Mouse (Mus musculus) MN1 (cell line): ENCODE results near the gene Noc2l.

Experiments used
- DNase-seq: peaks from one replicate; pipeline ENCODE4 v3.0.0-alpha.2; 2016; ENCODE audit warnings: low spot score

Gene Noc2l

DNA sequence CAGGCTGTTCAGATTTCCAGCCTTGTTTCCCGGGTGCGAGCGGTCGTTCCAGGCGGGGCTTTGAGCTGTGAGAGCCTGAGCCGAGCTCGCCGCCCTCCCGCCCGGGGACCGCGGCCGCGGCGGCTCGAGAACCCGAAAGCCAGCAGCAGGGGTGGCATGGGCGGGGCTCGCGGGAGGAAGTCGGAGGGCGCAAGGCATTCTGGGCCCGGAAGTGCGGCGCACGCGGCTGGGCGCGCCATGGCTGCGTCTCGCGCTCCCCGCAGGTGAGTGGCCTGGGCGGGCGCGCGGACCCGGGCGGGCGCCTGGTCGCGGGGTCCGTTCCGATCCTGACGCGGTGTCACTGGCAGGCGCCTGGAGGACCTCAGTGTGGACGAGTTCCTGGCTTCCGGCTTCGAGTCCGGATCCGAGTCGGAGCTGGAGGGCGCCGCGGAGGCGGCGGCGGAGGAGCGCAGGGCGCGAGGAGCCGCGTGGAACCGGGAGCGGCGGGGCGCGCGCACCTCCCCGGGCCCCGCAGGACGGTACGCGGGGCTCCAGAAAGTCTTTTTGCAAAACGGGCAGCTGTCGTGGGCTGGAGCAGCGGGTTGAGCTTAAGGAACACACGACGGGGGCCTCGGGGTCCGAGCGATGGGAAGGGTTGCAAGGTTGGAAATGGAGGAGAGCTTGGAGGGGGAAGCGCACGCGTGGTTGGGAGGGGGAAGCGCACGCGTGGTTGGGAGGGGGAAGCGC, at the start of gene Noc2l:
Gene Noc2l (plus strand): TSS at position 203 of the 726 bp plus-strand sequence.
- peak; percentile 94 for DNase-seq

DNA sequence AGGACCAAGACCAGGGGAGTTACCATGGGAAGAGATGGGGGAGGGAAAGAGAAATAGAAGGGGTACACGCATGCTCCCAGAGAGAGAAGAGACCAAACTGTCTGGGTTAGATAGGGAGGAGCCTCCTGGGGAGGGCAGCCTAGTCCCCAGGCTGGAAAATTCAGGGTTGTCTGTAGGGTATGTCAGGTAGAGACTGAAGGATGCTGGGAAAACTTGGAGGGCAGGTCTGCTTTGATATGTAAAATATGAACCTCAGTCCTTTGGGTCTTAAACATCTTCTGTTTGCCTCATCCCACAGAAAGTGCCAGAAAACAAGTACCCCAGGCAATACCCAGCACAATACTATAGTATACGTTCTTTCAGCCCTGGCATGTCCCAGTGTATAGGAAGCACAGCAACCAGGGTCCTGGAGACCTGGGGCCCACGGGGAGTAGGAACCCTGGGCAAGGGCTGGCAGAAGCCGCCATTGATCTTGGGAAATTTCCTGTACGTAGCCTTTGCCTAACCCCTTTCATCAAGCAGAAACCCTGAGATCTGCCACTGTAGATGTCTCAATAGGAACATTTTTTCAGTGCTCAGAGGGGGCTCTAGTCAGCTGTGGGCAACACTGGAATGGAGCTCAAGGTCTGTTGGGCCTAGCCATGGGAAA, 47.5 kb upstream of the Noc2l start:
- no peak for DNase-seq

DNA sequence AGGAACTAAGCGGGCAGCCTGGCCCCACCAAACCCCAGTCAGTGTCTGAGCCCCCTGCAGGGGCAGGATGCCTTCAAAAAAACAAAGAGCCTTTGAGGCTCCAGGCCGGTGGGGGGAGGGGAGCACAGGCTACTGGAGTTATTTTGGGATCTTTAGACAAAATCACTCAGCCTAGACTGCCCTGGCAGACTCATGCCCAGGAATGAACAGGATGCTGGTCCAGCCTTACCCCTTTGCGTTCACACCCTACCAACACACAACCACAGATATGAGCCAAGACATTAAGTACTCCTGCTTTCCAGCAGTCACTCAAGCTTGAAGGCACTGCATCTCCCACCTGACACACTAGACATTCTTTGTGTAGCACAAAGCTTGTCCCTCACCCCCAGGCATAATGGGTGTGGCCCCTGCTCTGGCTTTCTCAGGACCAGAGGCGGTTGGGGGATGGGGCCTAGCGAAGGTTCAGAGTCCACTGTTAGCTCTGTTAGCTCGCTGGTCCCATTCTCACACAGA, 46.9 kb upstream of the Noc2l start:
- no peak for DNase-seq

DNA sequence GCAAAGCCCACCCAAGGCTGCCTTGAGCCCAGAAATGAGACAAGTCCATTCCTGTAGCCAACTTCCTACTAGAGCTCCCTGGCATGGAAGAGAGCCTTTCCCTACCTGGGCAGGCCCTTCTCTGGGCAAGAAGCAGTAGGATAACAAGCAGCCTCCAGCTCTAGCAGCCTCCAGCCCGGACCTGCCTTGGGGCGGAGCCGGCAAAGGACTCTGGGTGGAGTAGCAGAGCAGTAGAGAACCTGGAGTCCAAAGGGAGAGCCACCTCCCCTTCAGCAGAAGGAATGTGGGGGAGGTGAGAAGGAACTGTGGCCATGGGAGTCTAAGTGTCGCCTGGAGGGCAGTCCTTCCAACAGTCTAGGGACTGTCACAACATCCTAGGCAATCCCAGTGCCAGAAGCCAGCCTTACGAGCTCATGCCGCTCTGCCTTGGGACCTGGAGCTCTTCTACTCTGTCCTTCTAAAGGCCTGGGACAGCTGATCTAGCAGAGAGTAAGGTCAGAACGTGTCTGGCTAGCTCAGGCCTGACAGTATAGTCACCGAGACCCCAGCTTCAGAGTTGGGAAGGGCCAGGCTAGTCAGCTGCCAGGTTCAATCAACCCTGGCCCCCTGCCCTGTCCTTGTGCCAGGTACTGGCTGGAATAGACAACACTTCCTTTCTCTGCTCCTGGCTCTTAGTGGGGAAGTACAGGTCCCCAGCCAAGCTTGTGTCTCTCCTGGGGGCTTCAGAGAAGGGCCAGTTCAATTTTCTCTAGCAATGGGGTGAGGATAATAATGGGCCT, 43.2 kb upstream of the Noc2l start:
- DNase-seq = no peak

DNA sequence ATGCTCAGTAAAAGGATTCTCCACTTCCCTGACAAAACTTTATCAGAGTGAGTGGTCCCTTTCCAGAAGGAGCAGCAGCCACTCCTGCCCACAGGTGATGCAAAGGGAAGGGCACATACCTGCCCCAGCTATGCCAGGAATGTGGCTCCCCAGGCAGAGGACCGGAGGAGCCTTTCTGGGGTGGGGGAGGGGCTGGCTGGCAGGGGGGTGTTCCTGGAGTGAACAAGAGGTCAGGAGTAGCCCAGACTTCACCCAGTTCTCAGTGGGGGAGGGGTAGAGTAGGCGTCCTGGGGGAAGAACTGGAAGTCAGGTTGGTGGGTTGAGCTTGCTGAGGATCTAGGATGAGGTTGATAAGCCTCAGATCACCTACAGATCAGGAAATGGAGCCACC, 42.6 kb upstream of the Noc2l start:
- DNase-seq = no peak

DNA sequence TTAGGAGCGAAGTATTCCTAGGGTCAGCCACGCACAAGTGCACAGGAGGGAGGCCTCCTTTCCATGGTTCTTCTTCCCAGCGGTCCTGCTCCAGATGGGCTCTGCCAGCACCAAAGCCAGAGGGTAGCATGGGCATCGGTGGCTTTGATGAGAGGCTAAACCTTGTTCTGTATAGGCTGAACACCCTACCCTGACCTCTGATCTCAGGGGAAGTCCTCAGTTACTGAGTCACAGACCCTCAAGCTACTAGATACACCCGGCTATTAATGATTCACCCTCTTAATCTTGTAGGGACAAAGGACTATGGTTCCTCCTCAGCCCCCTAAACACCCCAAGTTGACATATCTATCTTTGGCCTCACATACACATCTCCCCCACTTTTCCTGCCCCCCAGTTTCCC, 41.9 kb upstream of the Noc2l start:
- DNase-seq = no peak

DNA sequence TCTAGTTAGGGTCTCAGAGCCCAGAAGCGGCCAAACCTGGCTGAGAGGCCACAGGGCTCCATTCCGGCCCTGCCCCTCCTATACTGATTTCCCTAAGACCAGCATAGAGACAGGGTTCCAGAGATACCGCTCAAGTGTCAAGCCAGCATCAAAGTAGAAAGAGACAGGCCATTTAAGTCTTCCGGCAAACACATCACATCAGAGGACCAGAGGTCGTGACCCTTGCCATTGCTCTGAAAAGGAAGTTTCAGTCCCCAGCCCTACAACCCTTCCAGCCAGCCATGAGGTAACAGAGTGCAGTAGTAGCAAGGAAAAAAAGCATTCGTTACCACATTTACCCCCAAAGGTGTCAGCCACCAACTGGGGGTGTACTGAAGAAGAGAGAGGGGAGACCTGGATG, 41.5 kb upstream of the Noc2l start:
- DNase-seq = no peak

DNA sequence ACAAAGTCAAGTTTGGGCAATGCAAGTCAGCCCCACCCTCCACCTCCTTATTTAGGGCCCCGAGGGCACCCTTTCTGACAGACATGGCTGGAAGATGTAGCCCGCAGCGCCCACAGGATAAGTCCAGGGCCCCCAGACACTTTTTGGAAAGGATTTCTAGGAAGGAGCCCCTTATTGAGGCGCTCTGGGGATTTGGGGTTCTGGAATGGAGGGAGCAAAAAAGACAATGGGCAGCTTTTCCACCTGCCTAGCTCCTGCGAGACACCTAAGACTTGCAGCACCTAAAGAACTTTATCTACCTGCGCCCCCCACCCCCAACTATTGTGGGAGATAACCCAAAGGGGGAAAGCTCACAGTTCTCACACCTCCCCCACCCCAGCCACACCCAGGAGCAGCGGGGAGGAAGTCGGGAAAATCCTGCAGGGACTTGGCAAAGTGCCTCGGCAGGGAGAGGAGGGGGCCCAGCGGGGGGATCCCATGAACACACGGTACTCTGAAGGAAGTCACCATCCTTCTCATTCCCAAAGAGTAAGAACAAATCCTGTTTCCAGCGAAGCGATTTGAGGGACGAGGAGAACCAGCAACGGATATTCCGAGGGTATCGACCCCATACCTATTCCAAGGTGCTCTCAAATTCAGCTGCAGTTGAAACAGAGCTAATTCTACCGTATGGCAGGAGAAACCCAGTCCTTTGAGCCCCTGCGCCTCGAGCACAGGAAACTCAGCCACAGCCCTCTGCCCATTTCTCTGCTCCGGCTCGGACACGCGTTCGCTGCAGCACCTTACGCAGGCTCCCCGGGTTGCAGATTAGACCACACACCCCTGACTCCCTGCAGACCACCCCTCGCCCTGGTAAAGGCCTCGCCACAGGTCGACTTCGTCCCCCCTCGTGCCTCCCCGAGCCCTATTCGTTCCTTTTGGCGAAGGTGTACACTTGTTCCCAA, 39.6 kb upstream of the Noc2l start:
- peak; percentile 61 for DNase-seq

DNA sequence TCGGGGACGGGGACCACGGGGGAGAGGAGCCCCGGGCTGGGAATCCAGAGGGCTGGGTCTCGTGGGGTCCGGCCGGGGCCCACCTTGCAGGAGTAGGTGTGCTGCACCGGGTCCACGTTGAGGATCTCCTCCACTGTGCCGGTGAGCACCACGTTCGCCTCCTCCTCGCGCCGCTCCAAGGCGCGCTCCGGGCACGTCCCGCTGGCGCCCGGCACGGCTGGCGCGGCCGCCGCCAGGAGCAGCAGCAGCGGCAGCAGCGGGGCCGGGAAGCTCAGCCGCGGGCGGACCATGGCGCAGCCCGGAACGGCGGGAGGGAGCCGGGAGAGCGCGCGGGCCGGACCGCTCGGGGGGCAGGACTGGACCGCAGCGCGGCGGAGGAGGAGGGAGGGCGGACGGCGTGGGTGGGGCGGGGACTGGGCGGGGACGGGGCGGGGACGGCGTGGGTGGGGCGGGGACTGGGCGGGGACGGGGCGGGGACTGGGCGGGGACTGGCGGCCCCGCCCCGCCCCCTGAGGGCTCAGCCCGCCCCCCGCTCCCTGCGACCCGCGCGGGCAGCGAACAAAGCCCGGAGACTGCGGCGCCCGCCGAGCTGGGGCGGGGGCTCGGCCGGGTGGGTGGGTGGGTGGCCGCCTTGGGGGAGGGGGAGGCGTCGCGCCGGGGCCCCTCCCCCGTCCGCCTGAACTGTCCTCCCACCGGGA, 38.5 kb upstream of the Noc2l start, which contains the start of gene Agrn:
Gene Agrn (minus strand): TSS at position 358 of the 698 bp plus-strand sequence.
- DNase-seq = no peak

DNA sequence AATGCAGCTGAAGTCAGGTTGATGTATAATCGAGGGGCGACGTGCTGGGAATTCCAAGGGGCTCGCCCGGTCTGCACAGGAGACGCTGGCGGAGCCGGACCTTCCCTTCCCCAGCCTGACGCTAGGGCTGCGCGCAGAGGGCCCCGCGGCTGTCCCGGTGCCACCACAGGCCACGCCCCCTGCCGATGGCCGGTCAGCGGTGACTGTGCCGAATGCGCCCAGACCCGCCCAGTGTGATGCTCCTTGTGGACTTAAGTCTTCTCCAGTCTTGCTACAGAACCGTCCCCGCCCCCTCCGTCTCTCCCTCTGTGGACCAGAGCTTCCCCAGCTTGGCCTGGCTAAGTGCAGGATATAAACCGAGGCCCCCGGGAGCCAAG, 38.0 kb upstream of the Noc2l start:
- DNase-seq = peak; percentile 97

DNA sequence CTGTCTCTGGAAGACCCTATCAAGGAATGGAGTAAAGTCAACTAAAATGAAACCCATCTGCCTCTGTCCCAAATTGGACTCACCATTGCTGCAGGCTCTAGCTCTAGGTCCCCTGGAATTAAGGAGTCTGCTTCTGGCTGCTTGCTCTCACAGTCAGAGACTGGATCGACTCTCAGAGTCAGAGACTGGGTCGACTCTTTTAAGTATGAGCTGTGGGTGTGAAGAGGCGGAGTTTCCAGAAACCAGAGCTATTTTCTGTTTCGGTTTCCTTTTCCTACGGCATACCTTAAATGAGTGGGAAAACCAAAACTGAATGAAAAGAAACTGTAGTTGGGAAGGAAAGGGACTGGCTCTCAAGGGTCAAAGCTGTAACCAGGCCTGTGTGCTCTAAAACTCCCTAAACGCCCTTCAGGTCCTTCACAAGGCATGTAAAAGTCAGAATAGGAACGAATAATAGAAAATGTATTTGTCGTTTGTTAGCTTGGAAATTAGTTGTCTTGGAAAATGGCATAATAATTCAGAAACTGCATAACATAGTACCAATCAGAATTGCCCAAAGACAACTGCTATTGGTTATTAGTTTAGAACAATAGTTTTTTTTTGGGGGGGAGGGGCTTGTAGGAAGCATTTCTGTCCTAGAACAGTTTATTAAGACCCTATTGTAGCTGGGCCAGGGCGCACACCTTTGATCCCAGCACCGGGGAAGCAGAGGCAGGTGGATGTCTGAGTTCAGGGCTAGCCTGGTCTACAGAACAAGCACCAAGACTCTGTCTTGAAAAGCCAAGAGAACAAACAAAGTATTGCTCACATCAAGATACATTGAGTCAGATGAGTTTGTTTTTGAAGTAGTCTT, 35.0 kb upstream of the Noc2l start, which contains the start of gene Isg15:
Gene Isg15 (minus strand): TSS at position 196 of the 853 bp plus-strand sequence.
- peak; percentile 76 for DNase-seq

DNA sequence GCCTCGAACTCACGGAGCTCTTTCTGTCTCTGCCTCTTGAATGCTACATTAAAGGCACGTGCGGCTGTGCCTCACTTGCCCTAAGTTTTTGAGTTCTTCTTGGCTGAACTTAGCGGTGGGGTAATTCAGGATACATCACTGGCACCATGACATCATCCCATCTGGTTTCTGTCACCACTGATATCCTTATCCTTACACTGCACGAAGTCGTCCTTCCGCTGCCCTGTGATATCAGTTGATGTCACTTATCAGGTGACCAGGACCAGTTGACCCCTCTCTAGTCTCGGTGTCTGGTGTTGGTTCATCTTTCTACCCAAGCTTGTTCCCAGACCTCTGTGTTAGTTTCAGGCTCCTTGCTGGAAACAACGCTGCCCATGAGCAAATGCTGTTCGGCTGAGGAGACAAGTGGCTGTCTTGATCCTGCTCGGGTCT, 33.3 kb upstream of the Noc2l start:
- peak; percentile 79 for DNase-seq

DNA sequence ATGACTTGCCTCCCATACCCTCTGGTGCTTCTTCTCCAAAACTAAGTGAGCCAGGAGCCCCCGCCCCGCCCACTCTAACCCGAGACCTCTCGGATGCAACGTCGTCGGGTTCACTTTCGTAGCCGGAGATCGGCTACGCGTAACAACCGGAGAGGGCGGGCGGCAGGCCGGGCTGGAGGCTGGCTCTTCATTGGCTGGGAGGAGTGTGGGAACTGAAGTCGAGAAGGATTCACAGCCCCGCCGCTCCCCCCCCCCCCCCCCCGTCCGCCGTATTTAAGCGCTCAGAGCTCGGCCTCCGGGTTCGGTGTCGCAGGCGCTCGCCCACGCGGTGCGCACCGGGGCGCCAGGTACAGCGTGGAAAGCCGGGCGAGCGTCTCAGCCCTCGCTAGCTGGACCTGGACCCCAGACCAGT, 32.8 kb upstream of the Noc2l start, which contains the start of gene AW011738:
Gene AW011738 (plus strand): TSS at position 304 of the 412 bp plus-strand sequence.
- DNase-seq = peak; percentile 85

DNA sequence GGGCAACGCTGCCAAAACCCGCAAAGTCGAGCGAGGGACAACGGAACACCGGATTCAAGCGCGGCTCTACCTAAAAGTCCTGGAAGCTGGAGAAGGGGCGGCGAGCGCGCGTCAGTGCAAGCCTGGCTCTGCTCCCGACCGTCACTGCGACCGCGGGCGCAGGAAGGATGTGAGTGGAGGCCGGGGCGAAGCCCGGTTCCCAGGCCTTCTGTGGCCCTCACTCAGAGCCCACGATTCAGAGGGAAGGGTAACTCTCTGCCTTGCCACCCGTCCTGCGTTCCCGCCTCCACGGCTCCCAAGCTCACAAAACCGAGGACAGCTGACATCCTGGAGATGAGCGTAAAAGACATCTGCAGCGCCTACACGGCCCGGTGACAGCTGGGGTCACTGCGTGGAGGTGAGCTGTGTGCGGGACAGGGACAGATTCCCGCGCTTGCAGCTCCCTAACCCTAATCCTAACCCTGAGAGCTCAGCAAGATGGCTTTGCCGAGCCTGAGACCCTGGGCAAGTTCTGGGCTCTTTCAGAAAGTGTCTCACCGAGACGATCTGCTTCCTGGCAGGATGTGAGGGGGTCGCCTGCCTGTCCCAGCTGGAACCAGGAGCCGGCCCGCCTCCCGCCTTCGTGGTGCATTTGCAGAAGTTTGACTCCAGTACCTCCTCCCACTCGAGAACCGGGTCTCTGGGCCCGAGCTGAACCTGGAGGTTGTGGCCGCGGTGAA, 32.2 kb upstream of the Noc2l start:
- peak; percentile 69 for DNase-seq

DNA sequence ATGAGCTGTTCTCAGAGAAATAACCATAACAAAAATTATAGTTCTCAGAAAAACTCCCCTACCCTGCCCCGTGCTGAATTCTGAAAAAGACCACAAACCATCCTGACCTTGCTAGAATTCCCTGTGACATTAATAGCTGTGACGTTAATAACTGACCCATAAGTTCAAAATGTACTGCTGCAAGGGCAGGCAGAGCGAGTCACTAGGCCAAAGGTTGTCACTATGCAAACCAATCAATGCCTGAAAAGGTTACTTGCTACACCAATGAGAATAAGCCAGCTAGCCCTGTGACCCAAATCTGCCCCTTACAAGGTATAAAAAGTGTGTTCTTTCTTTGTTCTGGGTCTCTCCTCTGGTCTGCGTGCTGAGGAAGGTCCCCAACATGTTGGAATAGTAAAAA, 26.9 kb upstream of the Noc2l start:
- no peak for DNase-seq

DNA sequence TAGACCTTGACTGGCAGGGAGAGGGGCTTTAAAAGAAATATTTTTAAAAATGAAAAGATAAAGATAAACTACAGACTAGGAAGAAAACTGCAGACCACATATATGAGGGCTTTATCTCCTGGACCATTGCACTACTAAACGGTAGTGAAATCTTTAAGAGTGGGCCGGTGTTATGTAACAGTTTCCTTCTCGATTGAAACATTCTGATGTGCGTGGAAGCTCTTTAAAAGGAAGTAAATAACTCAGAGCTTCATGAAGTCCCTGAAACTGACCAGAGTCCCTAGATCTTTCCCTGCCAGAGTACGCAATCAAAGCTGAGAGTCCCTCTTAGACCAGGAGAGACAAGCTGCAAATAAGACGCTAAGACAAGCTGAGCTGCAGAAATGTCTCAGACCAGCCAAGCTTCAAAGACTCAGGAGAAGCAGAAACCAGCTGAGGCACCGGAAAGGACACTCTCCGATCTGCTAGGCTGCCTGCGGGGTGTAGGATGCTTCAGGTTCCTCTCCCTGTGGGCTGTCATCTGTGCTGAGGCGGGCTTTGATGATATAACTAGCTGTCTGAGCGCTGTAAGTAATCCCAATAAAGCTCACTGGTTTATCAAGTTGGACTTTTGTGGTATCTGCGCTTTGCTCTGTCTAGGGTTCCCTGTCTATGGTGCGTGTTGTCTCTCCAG, 25.7 kb upstream of the Noc2l start:
- no peak for DNase-seq

DNA sequence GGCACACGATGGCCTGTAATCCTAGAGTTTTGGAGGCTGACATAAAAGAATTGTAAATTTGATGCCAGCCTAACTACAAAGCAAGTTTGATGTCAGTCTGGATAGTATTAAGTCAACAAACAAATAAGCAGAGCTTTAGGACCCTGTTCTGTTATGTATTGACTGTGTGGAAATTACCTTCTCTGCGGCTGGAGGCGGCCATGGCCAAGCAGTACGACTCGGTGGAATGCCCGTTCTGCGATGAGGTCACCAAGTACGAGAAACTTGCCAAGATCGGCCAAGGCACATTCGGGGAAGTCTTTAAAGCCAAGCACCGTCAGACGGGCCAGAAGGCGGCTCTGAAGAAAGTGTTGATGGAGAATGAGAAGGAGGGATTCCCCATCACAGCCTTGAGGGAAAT, 22.7 kb upstream of the Noc2l start:
- no peak for DNase-seq

DNA sequence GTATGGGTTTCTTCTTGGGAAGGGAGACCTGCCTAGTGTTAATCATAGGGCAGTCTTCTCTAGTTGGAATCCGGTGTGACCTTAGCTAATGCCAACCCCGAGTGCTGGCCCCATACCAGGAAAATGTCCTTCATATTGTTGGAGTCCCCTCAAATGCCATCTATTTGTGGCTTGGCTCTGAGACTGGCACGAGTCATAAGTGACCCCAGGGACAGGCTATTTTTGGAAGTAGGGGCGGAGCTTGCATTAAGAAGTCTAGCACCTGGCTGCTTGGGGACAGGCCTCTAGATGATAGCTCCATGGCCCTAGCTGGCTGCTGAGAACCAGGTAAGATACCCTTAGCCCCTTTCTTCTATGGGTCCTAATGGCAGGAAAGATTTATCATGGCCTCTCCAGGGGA, 20.2 kb upstream of the Noc2l start, which contains the start of gene Perm1:
Gene Perm1 (plus strand): TSS at position 220 of the 400 bp plus-strand sequence.
- no peak for DNase-seq
